Mouse (Mus musculus) T-helper 1 cell (primary cell): ENCODE measurements around the gene Usp27x.

Experiments used
- in situ Hi-C: fragments of 300-600 bp; cut with MboI, MseI; formaldehyde crosslinking; loops from one replicate; pipeline ENCODE4 v1.15.1; 2025; ENCODE audit warnings: high pct_unique_total_duplicates

The Usp27x gene

GRCm38 (mm10) chrX:7375716-7376480 lies at the start of gene Usp27x:
Gene Usp27x, minus strand, starts transcription at chrX:7375830.
- in situ Hi-C loops: no loop called here

DNA sequence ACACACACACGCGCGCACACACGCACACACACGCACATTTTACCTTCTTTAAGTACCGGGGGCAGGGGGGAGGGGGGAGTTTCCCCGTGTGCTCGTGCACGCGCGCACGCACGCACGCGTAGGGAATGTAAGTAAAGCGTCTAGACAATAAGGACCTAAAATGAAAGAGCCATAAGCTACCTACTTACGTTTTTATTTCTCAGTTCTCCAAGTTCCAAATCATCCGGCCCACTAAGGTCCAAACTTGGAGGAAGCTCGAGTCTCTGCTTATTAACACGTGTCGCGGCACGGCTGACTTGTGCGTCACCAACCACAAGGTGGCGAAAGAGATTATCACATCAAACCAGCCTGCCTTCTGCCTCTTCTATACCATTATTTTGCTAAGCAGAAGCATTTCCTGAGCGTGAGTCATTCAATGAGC lies 47.1 kb upstream of the Usp27x start:
- in situ Hi-C loops: no loop called here

- in situ Hi-C loops: no loop called here
Observed at GRCm38 (mm10) chrX:7422166-7422565, 46.5 kb upstream of the Usp27x start.

GRCm38 (mm10) chrX:7421016-7421415 lies 45.4 kb upstream of the Usp27x start:
- in situ Hi-C loops: no loop called here

DNA sequence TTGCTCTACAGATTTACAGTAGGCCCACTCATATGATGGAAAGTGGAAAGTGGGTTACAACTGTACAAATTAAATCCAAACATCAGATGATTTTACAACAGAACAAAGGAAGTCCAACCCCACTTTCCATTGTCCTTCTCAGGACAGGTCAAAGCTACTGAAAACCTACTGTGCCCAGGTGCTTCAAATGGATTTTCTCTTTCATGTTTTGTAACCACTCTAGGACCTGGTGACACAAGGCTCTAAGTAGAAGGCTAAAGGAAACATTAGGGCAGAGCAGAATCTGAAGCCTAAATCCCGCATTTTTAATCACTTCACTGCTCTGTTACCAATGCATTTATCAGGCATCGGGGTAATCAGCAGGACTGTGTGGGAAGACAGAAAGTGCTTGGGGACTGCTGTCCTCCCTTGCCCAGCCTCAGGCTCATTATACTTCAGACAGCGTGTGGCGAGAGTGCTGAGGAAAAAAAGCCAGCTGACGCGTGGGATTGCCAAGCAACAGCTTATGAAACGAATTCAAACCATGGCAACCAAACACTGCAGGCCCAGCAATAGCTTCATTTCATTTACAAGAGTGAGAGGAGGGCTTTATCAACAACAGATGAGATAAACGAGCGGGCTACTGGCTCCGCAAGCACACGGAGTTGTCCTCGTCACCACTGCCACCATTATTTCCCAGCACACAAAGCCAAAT lies 40.7 kb upstream of the Usp27x start:
- in situ Hi-C loops: no loop called here

- in situ Hi-C loops: no loop called here
Observed at GRCm38 (mm10) chrX:7415308-7415707, 39.7 kb upstream of the Usp27x start.

- in situ Hi-C loops: no loop called here
Observed at GRCm38 (mm10) chrX:7412239-7413033, 36.8 kb upstream of the Usp27x start.

DNA sequence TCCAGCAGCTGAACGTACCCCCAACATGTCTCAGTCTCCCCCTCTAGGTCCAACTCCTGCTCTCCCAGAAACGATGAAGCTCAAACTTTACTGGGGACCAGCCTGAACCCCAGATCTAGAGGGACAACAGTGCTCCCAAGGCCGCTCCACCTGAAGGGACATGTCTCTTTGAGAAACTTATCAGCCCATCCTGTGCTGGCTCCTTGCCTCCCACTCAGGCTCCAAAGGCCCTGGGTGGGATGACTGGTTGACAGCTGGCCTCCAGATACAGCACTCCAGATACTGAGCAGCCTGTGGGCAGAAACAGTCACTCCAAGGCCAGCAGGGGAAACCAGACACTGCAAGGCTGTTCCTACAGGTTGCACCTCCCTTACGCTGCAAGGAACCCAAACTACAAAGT lies 956 bp upstream of the Usp27x start:
- in situ Hi-C loops: no loop called here

DNA sequence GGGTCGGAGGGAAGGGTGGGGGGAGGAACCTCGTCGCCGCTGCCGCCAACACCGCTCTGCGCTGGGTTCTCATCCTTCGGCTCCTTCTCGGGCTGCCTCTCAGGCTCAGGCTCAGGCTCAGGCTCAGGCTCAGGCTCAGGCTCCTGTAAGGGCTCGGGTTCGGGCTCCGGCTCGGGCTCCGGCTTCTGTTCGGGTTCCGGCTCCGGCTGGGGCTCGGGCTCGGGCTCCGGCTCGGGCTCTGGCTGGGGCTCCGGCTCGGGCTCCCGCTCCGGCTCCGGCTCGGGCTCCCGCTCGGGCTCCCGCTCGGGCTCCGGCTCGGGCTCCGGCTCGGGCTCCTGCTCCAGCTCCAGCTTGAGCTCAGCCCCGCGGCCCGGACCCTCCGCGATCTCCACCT lies 311 bp downstream of the Usp27x start:
- in situ Hi-C loops: no loop called here

GRCm38 (mm10) chrX:7325455-7325854 lies 50.2 kb downstream of the Usp27x start:
- in situ Hi-C loops: no loop called here

DNA sequence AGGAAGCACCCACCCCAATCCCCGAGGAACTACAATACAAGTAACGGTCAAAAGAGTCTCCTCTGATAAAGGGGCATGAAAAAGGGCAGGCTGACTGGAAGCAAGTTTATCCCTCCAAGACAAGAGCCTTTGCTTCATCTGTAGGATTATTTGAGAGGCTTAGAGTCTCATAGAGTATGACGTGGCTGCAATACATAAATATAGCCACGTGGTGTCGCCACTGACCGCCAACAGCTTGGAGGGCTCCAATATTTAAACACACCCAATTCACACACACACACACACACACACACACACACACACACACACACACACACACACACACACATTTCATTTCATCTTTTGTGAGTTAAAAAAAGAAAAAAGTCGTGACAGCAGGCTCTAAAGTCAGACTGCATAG lies 53.3 kb downstream of the Usp27x start:
- in situ Hi-C loops: no loop called here
